Mouse (Mus musculus) right cerebral cortex, postnatal 4 days (tissue): ENCODE results near the gene Phldb2.

Source experiments
- DNase-seq: peaks from one replicate; pipeline ENCODE4 v3.0.0-alpha.2; 2022

Phldb2 gene

GRCm38 (mm10) chr16:45832747-45833108 lies 120.7 kb downstream of the Phldb2 start:
- DNase-seq = no peak

GRCm38 (mm10) chr16:45832061-45832746 lies 121.2 kb downstream of the Phldb2 start:
- no peak for DNase-seq

DNA sequence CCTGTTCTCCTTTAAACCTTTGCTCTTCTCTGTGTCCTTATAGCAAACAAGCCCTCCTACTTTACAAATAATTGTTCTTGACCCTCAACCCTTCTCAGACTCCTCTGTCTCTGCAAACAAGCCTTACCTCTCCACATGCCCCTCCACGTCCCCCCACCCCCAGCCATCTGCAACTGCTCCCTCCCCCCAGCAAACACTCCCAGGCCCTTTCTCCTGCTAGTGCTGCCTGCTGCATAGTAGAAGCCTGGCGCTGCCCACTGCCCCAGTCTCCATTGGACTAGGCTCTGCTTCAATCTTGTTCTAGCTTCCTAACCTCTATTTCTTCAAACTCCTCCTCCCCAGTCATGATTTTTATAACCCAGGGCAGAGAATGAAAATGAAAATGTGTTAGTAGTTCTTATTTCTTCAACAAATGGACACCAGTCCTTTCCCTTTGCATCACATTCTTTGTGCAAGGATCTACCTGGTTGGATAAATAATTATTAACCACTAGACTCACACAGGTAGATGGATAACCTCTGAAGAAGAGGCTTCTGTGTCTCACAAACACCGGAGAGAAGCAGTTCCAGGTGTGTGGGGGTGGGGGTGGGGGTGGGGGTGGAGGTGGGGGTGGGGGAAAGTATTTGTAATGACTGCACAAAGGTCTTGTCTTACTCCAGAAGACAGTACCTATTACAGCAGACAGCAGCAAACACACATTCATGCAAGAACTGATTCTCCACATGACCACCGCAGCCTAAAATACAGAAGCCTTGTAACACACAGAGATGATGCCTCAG lies 122.1 kb downstream of the Phldb2 start:
- no peak for DNase-seq

DNA sequence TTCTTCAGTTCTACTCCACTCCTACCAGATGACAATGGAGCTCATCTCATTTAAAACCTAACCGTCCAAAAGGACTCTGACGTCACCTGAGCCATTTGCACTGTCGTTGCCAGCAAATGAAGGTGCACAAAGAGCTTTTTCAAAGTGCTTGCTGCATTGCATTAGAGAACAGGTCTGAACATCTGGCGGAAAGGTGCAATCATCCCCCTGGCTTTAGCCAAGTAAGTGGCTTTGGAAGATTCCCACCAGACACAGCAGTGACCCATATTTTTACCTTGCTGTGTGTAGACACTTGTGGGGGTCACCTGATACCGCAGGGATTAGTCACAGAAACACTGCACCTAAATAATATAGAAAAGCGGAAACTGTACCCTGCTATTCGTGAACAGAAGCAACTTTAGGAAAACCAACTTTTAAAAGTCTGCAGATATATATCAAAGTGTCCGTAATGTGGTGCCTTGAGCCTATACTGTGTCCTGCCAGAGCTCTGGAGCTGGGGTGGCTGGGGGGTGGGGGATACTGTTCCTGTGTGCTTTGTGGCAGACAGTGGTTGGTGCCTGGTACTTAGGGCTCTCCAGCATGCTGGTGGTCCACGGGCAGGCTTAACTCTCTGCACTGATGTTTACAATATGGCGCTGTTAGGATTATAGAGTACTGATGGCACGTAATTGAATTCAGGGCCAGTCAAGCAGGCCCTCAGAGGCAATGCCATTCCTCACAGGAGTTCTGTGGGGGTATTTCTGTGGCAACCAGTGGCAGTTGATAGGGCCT lies 123.1 kb downstream of the Phldb2 start:
- no peak for DNase-seq

DNA sequence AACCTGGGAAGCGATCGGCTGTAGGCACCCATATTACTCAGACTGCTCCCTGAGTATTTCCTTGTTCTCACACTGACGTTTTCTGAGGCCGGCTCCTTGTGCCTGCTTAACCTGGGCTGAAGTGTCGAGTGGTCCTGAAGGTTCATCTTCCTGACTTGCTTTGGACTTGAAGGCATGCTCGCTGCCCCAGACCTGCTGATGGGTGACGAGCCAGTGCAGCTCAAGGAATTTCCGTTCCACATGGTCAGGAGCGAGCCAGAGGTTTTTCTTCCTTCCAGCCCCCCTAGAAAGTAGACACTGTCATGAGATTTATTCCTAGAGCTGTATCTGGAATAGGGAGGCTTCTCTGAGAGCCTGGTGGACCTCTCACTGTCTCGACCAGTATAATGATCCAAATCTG lies 128.1 kb downstream of the Phldb2 start:
- DNase-seq = no peak

GRCm38 (mm10) chr16:45824025-45824424 lies 129.4 kb downstream of the Phldb2 start:
- no peak for DNase-seq

- no peak for DNase-seq
Observed at GRCm38 (mm10) chr16:45819911-45820310, 133.5 kb downstream of the Phldb2 start.

GRCm38 (mm10) chr16:45817795-45818194 lies 135.6 kb downstream of the Phldb2 start:
- DNase-seq = no peak

- no peak for DNase-seq
Observed at GRCm38 (mm10) chr16:45816670-45817069, 136.7 kb downstream of the Phldb2 start.

DNA sequence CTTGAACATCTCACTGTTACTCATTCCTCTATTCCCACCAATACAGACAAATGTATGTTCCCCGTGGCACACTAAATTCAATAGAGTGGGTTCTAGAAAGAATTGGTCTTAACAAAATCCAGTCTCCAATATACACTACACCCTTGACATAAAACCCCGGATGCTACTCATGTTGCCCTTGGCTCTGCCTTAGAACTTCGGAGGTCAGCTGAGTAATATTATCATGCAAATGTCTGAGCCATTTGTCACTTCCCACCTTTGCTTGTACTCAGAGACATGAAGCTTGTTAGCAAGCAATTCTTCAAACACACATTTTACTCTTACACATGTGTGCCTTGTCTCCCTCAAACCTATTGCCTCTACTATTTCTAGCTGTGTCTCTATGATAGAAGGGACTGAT lies 138.8 kb downstream of the Phldb2 start:
- no peak for DNase-seq

DNA sequence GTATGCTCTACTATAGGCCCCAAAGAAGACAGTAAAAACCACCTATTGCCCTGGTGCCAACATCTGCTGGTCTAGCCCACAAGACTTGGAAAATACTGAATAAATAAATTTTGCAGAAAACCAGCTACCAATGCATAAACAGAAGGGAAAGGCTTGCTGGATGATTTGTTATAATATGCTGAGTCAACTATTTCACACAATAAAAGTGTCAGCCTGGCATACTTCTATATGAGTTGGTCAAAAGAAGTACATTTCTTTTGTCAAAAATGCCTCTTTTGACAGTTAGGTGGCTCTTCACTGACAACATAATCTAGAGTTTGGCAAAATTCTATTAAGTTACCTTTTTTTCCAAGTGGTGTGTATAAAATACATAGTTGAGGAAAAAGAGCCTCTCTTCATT lies 141.6 kb downstream of the Phldb2 start:
- no peak for DNase-seq

DNA sequence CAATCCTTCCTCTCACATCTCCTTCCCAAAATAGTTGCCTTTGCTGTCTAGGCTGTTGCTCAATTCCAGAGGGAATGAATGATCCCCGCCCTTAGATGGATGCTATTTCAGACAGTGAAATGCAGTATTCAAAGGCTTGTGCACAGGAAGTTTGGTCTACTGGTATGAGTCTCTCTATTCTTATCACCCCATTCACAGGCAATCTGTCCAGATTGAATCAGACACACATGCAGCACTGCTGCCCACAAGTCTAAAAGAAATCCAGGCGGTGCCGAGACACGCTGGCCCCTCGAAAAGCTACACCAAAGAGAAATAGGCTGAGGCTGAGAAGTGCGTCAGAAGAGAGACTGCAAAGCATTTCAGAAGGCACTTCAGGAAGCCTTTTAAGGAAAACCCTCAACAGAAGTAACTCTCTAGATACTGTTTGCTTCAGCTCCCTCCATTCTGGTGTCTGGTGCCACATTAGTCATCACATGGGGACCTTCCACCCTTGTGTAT lies 142.5 kb downstream of the Phldb2 start:
- no peak for DNase-seq

GRCm38 (mm10) chr16:45810155-45810554 lies 143.2 kb downstream of the Phldb2 start:
- no peak for DNase-seq

DNA sequence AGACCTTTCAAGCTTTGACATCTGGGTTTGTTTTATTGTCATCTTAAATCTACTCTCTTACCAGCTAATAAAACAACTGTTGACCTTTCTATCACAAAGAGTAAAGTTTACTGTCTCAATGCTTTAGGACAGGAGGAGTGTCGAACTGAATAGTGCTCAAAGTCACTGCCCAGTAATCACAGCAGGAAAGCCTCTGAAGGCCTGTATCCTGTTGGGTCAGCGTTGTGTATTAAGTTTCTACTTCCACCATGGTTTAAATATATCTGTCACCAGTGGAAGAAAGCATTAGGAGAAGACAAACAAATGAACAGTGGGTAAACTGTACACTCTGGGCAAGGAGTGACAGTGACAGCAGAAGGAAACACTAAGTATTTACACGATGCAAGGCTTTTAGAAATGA lies 148.7 kb downstream of the Phldb2 start:
- no peak for DNase-seq

GRCm38 (mm10) chr16:45800406-45800805 lies 153.0 kb downstream of the Phldb2 start:
- DNase-seq = no peak

DNA sequence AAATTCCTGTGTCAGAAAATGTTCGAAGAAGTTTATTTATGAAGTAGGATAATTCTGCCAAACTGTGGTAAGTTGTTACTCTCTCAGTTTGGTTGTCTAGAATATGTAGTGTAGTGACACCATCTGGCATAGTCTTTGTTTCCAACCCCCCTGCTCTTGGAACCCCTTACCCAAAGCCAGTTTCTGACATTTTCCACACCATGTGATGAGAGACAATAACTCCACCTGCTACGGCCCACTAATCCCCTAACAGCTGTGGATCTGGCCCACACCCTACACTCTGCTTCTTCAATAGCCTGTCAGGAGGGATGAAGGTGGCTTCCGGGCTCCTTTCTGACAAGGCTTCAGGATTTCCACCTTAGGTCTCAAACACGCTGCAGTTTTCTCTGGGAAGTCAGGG lies 154.2 kb downstream of the Phldb2 start:
- DNase-seq = no peak

DNA sequence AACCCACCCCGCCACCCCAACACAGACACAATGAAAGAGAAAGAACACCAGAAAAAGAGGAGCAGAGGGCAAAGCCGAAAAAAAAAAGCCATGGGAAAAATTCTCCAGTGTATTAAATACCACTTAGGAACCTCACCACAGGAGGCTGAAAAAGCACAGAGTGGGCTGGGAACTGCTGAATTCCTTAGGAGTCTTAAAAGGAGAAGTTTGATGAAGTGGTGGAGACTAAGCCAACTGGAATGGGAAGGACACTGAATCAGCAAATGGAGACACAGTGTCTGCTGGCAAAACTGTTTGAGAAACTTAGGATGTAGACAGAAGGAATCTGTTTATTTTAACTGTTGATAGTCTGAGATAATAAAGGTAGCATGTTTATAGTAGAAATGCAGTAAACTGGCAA lies 154.8 kb downstream of the Phldb2 start:
- DNase-seq = no peak

GRCm38 (mm10) chr16:45796815-45797214 lies 156.6 kb downstream of the Phldb2 start:
- no peak for DNase-seq

DNA sequence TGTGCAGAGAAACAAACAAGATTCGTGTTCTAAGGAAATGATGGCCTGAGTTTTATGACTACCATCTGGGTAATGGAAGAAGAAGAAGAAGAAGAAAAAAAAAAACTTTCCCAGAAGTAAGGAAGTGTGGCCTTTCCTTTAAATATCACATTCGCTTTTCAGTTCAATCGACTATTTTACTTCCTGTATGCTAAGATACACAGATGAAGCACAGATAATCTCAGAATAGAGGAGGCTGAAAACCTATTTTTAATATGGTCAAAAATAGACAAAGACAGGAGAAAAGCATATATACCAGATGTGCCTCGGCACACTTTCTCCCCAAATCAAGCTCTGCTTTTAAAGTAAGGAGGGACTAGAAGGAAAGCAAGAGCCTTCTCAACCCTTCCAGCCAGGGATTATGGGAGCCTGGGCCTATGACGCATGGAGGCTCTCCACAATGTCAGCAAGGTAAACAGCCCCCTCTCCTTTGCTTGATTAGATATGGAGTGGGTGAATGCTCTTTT lies 158.2 kb downstream of the Phldb2 start:
- no peak for DNase-seq

GRCm38 (mm10) chr16:45792781-45793180 lies 160.6 kb downstream of the Phldb2 start:
- no peak for DNase-seq

DNA sequence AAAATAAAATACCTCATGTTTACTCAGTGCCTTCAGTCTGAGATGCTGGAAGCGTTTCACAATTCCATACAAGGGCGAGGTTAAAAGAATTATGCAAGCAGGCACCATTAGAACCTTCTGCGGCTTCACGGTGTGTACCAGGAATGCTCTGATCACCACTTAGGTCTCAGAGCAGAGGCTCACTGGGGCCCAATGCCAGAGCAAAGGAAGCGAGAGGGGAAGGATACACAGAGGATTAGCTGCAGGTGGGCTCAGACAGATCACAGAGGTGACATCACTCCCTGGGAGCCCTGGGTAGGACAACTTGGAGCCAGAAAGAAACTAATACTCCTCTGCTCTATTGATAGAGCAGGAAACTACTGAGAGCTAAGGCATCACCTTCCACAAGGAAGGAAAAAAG lies 162.1 kb downstream of the Phldb2 start:
- DNase-seq = no peak

DNA sequence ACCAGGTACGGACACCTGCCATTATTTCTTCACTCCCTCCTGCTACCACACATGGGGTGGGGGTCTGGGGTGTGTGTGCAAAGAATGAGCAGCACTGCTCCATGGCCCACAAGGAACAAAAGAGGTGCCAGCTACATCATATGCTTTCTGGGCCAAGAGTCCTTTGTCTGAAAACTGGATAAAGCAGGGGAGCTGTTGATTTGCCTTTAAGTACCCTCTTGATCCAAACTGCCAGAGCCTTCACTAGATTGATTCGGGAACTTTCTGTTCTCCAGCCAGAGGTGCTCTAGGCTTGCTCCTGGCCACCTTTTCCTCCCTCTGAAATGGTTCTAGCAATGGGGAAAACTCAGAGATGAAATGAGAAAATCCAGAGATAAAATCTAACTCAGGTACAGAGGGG lies 164.1 kb downstream of the Phldb2 start:
- DNase-seq = no peak

DNA sequence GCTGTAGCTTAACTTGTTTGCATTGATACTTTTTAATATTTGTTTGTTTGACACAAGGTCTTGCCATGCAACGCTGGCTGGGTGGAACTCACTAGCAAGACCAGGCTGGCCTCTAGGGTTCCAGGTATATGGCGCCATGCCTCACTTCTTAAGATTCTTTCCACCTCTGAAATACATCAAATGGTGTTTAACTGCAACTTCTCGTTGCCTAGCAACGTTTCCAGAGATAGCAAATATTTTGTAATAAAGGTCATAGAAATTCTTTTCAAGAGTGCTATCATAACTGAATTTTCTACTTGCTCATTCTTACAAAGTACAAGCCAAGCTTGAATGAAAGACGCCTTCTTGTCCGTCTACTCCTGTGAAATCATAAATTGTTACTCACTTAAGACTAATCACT lies 165.7 kb downstream of the Phldb2 start:
- DNase-seq = no peak

GRCm38 (mm10) chr16:45786639-45787038 lies 166.8 kb downstream of the Phldb2 start:
- no peak for DNase-seq
